Mouse (Mus musculus) megakaryocyte, embryonic 14.5 days (primary cell): ENCODE data around the gene Grap. TPM values are rescaled to one million over a fixed set of nuclear protein-coding genes. Genes with fewer than 3 reads are reported as not detected.

ENCODE experiments used
- H3K27me3 ChIP-seq: replicated peaks from 2 replicates; pipeline ENCODE3; 2012; ENCODE audit warnings: inconsistent platforms
- H3K36me3 ChIP-seq: replicated peaks from 2 replicates; pipeline ENCODE3; 2012; ENCODE audit warnings: low read length, inconsistent platforms, mixed read lengths
- H3K4me1 ChIP-seq: 2 replicates; pipeline ENCODE4 v1.6.1; 2012; ENCODE audit warnings: inconsistent platforms
- H3K4me3 ChIP-seq: replicated peaks from 2 replicates; pipeline ENCODE3; 2012; ENCODE audit warnings: moderate library complexity, mild to moderate bottlenecking, inconsistent platforms
- H3K9me3 ChIP-seq: 2 replicates; pipeline ENCODE4 v1.6.1; 2012; ENCODE audit warnings: inconsistent platforms
- FLI1 ChIP-seq: IDR thresholded peaks from 2 replicates; pipeline ENCODE4 v1.6.1; 2012; ENCODE audit warnings: low read length, inconsistent platforms, mixed read lengths
- GATA1 ChIP-seq: IDR thresholded peaks from 3 replicates; pipeline ENCODE4 v1.6.1; 2012; ENCODE audit warnings: mixed read lengths, low read length, inconsistent platforms, borderline replicate concordance
- polyA plus RNA-seq: library from polyadenylated mRNA; stranded (reverse); fragments of >175 nt; gene quantifications from 2 replicates; pipeline ENCODE4 v1.2.3, GENCODE M21; 2012; ENCODE audit warnings: low replicate concordance; ENCODE audit not compliant: insufficient read depth

The Grap gene
- polyA plus RNA-seq, 1 experiment = 14.2 TPM

GRCm38 (mm10) chr11:61656148-61656850, 3.2 kb downstream of the Grap start:
- Histone ChIP-seq H3K9me3 (no peaks in the 10 kb centered on the region), H3K4me1 (peaks cover 67% of the 10 kb centered on the region), H3K4me3 (no peak overlapping the region), H3K36me3 (peaks cover 21% of the 10 kb centered on the region), H3K27me3 (peaks cover 31% of the 10 kb centered on the region)
- TF ChIP-seq FLI1 (no peak), GATA1 (no peak)

- TF ChIP-seq FLI1 = no peak
- TF ChIP-seq GATA1 = no peak
- peaks cover 62% of the 10 kb centered on the region for H3K4me1 ChIP-seq
- peaks cover 32% of the 10 kb centered on the region for H3K36me3 ChIP-seq
- no peaks in the 10 kb centered on the region for H3K9me3 ChIP-seq
- peaks cover 37% of the 10 kb centered on the region for H3K27me3 ChIP-seq
- H3K4me3 ChIP-seq = no peak overlapping the region
Observed at GRCm38 (mm10) chr11:61657432-61657831, 4.4 kb downstream of the Grap start.

- no peaks in the 10 kb centered on the region for H3K9me3 ChIP-seq
- no peak for TF ChIP-seq FLI1
- TF ChIP-seq GATA1 = no peak
- peaks cover 52% of the 10 kb centered on the region for H3K4me1 ChIP-seq
- H3K4me3 ChIP-seq = no peak overlapping the region
- H3K36me3 ChIP-seq = peaks cover 42% of the 10 kb centered on the region
- H3K27me3 ChIP-seq = peaks cover 40% of the 10 kb centered on the region
Observed at GRCm38 (mm10) chr11:61658360-61658922, 5.4 kb downstream of the Grap start.

- peaks cover 48% of the 10 kb centered on the region for H3K36me3 ChIP-seq
- H3K4me1 ChIP-seq = peaks cover 47% of the 10 kb centered on the region
- H3K27me3 ChIP-seq = peaks cover 40% of the 10 kb centered on the region
- TF ChIP-seq GATA1 (no peak), FLI1 (no peak)
- H3K9me3 ChIP-seq = no peaks in the 10 kb centered on the region
- no peak overlapping the region for H3K4me3 ChIP-seq
Observed at GRCm38 (mm10) chr11:61659011-61659858, 6.2 kb downstream of the Grap start.

GRCm38 (mm10) chr11:61660001-61660400, 6.9 kb downstream of the Grap start:
- Histone ChIP-seq H3K27me3 (peaks cover 42% of the 10 kb centered on the region), H3K4me1 (peaks cover 40% of the 10 kb centered on the region), H3K9me3 (no peaks in the 10 kb centered on the region), H3K36me3 (peaks cover 56% of the 10 kb centered on the region), H3K4me3 (no peak overlapping the region)
- no peak for TF ChIP-seq FLI1

- peaks cover 40% of the 10 kb centered on the region for H3K4me1 ChIP-seq
- no peaks in the 10 kb centered on the region for H3K9me3 ChIP-seq
- peaks cover 65% of the 10 kb centered on the region for H3K36me3 ChIP-seq
- no peak for TF ChIP-seq FLI1
- no peak for TF ChIP-seq GATA1
- peaks cover 45% of the 10 kb centered on the region for H3K27me3 ChIP-seq
- no peak overlapping the region for H3K4me3 ChIP-seq
Observed at GRCm38 (mm10) chr11:61660806-61661392, 7.8 kb downstream of the Grap start.

GRCm38 (mm10) chr11:61662189-61662588, 9.1 kb downstream of the Grap start:
- TF ChIP-seq GATA1 (no peak), FLI1 (no peak)
- peaks cover 44% of the 10 kb centered on the region for H3K27me3 ChIP-seq
- no peak overlapping the region for H3K4me3 ChIP-seq
- H3K9me3 ChIP-seq = no peaks in the 10 kb centered on the region
- peaks cover 31% of the 10 kb centered on the region for H3K4me1 ChIP-seq
- H3K36me3 ChIP-seq = peaks cover 74% of the 10 kb centered on the region

- H3K4me3 ChIP-seq = no peak overlapping the region
- H3K36me3 ChIP-seq = peaks cover 90% of the 10 kb centered on the region
Observed at GRCm38 (mm10) chr11:61665401-61665800, 12.3 kb downstream of the Grap start.

GRCm38 (mm10) chr11:61665991-61666799, 13.1 kb downstream of the Grap start:
- Histone ChIP-seq H3K4me3 (no peak overlapping the region), H3K4me1 (peaks cover under 1% of the 10 kb centered on the region; the same call in 1 of the 2 replicates), H3K27me3 (peaks cover 44% of the 10 kb centered on the region), H3K36me3 (peaks cover 90% of the 10 kb centered on the region), H3K9me3 (no peaks in the 10 kb centered on the region)
- TF ChIP-seq FLI1 (no peak), GATA1 (no peak)

More at GRCm38 (mm10) chr11:61665401-61665800, 12.3 kb downstream of the Grap start:
- Histone ChIP-seq H3K9me3 (no peaks in the 10 kb centered on the region), H3K4me1 (peaks cover 7% of the 10 kb centered on the region), H3K27me3 (peaks cover 49% of the 10 kb centered on the region)
- TF ChIP-seq GATA1 (no peak), FLI1 (no peak)
